Mouse (Mus musculus): ENCODE data around the gene Serpine1. TPM values are rescaled to one million over a fixed set of nuclear protein-coding genes. Genes with fewer than 3 reads are reported as not detected.
A peak's percentile ranks its signal among the peaks of the same experiment; 100 is the strongest.

Serpine1 gene
- total and polyA plus RNA-seq, 3 experiments: 1.9 to 92.3 (median 18.6) TPM

DNA sequence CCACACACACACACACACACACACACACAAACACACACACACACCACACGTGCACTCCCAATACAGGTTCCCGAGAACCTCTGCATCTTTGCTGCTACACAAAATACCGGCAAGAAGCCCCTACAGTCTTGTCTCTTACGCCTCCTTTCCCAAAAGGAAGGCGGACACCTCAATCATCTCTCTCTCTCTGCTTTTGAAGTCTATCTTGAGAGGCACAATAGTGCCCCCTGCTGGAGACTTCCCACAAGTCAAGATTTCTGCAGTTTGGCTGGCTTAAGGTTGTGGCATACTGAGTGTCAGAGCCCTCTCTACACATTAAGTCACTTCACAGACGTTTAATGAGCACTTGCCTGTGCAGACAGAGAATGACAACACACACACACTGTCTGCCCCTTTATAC is 35.0 kb upstream of the Serpine1 start:
- H3K4me3 ChIP-seq (ENCODE audit: low read depth, low read length): no peak overlapping the region

DNA sequence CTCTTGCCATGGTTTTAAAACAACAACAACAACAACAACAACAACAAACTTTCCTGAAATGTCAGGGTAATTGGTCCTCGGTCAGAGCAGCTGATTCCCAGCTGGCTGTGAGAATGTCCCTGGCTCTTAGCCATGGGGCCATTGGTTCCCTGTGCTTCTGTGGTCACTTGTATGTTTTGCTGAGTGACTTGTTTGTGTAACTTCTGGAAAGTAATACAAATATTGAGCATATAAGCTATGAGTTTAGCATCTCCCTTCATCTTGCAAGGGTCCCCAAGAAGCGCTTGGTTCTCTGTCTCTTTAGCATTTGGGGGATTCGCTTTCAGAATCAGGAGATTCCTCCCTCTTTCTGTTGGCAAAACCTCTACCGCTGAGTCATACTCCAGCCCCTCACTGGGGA is 34.4 kb upstream of the Serpine1 start:
- H3K36me3 ChIP-seq (replicated peaks): peaks cover 65% of the 10 kb centered on the region
- DNase-seq (ENCODE audit: low spot score): no peak
- peaks cover 20% of the 10 kb centered on the region for H3K9me3 ChIP-seq (replicated peaks)
- no peaks in the 10 kb centered on the region for H3K27me3 ChIP-seq (ENCODE audit: insufficient read depth, low read length)
- H3K4me3 ChIP-seq (ENCODE audit: low read depth, low read length): no peak overlapping the region
- peaks cover 79% of the 10 kb centered on the region for H3K4me1 ChIP-seq (ENCODE audit: insufficient read depth, low read depth, low read length)
- TF ChIP-seq GATA2 (IDR thresholded peaks at IDR 0.05; ENCODE audit: borderline replicate concordance, low read depth, low read length): no peak
- TF ChIP-seq TAL1 (conservative IDR thresholded peaks at IDR 0.05; ENCODE audit: low read depth, low read length): no peak
- no peak for TF ChIP-seq CTCF (IDR thresholded peaks at IDR 0.05; ENCODE audit: low read depth, low read length)
- TF ChIP-seq GATA1 (IDR thresholded peaks at IDR 0.05; ENCODE audit: borderline replicate concordance, low read length): no peak
- no peak for TF ChIP-seq POLR2AphosphoS5 (IDR thresholded peaks at IDR 0.05; ENCODE audit: insufficient replicate concordance, low read depth, low read length)
- ATAC-seq (ENCODE audit: extremely low read depth, insufficient number of reproducible peaks, low FRiP score, poor library complexity, severe bottlenecking): no peak

More for the DNA sequence above, 35.0 kb upstream of the Serpine1 start:
- Histone ChIP-seq H3K27me3 (ENCODE audit: insufficient read depth, low read length) (no peaks in the 10 kb centered on the region), H3K4me1 (ENCODE audit: insufficient read depth, low read depth, low read length) (peaks cover 73% of the 10 kb centered on the region), H3K9me3 (replicated peaks) (peaks cover 22% of the 10 kb centered on the region), H3K36me3 (replicated peaks) (peaks cover 71% of the 10 kb centered on the region)
- peak; percentile 56 for TF ChIP-seq CTCF (IDR thresholded peaks at IDR 0.05; ENCODE audit: low read depth, low read length)
- no peak for TF ChIP-seq POLR2AphosphoS5 (IDR thresholded peaks at IDR 0.05; ENCODE audit: insufficient replicate concordance, low read depth, low read length)
- DNase-seq (ENCODE audit: low spot score): peak; percentile 28
- no peak for ATAC-seq (ENCODE audit: extremely low read depth, insufficient number of reproducible peaks, low FRiP score, poor library complexity, severe bottlenecking)

DNA sequence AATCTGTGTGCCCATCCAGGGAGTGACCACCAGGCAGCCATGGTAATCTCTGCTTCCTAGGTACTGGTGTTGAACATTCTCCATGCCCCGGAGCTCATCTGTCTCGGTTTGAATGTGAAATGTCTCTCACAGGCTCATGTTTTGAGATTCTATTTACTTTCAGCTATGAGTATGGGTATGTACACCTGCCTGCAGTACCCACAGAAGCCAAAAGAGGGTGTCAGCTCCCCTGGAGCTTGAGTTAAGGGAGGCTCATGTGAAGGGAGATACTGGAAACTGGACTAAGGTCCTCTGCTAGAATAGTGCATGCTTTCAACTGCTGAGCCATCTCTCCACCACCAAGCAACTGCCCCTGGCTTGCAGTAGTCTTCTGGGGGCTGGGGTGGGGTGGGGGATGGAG is 31.9 kb upstream of the Serpine1 start:
- Histone ChIP-seq H3K36me3 (replicated peaks) (peaks cover 59% of the 10 kb centered on the region), H3K4me3 (ENCODE audit: low read depth, low read length) (peak overlapping the region; percentile 69; the same call in 1 of the 2 replicates), H3K9me3 (replicated peaks) (peaks cover 5% of the 10 kb centered on the region; the same call in 1 of the 2 replicates), H3K27me3 (ENCODE audit: insufficient read depth, low read length) (no peaks in the 10 kb centered on the region), H3K4me1 (ENCODE audit: insufficient read depth, low read depth, low read length) (peaks cover 87% of the 10 kb centered on the region)
- TF ChIP-seq GATA1 (IDR thresholded peaks at IDR 0.05; ENCODE audit: borderline replicate concordance, low read length) (no peak), GATA2 (IDR thresholded peaks at IDR 0.05; ENCODE audit: borderline replicate concordance, low read depth, low read length) (no peak), TAL1 (conservative IDR thresholded peaks at IDR 0.05; ENCODE audit: low read depth, low read length) (no peak), CTCF (IDR thresholded peaks at IDR 0.05; ENCODE audit: low read depth, low read length) (no peak), POLR2AphosphoS5 (IDR thresholded peaks at IDR 0.05; ENCODE audit: insufficient replicate concordance, low read depth, low read length) (no peak)
- ATAC-seq (ENCODE audit: extremely low read depth, insufficient number of reproducible peaks, low FRiP score, poor library complexity, severe bottlenecking) (no peak), DNase-seq (ENCODE audit: low spot score) (no peak)

DNA sequence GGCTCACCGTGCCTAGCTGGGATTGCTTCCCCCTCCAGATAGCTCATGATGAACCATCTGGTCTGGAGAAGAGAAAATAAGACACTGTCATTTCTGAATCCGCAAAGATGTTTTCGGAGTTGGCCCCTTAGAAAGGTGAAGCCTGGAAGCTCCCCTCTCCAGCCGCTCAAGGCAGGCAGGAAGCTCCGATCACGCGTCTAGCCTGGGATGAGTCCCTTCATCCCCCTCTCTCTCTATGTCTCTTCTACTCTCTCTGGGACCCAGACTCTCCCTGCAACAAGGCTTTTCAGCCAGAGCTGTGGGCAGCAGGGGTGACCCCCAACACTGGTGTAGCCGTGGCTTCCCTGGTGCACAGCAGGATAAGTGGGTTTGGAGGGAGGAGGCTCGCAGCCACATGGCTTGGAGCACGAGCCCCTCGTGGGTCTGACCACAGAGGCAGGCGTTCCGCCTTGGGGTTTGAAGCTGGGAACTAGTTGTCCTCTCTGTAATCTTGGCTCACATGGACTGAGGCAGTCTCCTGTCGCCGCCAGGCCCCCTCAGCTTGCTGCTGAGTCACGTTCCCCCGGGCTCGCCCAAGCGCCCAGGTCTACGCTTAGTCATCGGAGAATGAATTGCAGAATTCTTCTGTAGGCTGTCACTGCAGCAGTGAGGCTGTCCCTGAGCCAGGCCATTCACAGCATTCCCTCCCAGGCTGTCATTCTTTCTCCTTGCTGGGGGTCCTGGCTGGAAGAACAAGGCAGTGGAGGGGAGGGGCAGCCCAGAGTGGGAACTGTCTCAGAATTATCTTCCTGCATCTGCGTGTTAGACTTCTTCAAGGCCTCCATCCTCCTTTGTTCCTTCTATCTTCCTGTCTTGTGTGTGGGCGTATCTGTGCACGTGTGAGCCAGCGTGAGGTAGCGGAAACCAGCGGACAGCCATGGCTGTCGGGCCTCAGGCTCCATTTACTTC is 30.8 kb upstream of the Serpine1 start:
- peaks cover 5% of the 10 kb centered on the region; the same call in 1 of the 2 replicates for H3K9me3 ChIP-seq (replicated peaks)
- peak overlapping the region; percentile 69 for H3K4me3 ChIP-seq (ENCODE audit: low read depth, low read length)
- DNase-seq (ENCODE audit: low spot score) (peak; percentile 83), ATAC-seq (ENCODE audit: extremely low read depth, insufficient number of reproducible peaks, low FRiP score, poor library complexity, severe bottlenecking) (peak; percentile 73)
- no peaks in the 10 kb centered on the region for H3K27me3 ChIP-seq (ENCODE audit: insufficient read depth, low read length)
- TF ChIP-seq GATA1 (IDR thresholded peaks at IDR 0.05; ENCODE audit: borderline replicate concordance, low read length) (no peak), GATA2 (IDR thresholded peaks at IDR 0.05; ENCODE audit: borderline replicate concordance, low read depth, low read length) (no peak), CTCF (IDR thresholded peaks at IDR 0.05; ENCODE audit: low read depth, low read length) (no peak), POLR2AphosphoS5 (IDR thresholded peaks at IDR 0.05; ENCODE audit: insufficient replicate concordance, low read depth, low read length) (no peak), TAL1 (conservative IDR thresholded peaks at IDR 0.05; ENCODE audit: low read depth, low read length) (no peak; the same call in 1 of the 2 replicates)
- H3K36me3 ChIP-seq (replicated peaks): peaks cover 54% of the 10 kb centered on the region
- H3K4me1 ChIP-seq (ENCODE audit: insufficient read depth, low read depth, low read length): peaks cover 95% of the 10 kb centered on the region

DNA sequence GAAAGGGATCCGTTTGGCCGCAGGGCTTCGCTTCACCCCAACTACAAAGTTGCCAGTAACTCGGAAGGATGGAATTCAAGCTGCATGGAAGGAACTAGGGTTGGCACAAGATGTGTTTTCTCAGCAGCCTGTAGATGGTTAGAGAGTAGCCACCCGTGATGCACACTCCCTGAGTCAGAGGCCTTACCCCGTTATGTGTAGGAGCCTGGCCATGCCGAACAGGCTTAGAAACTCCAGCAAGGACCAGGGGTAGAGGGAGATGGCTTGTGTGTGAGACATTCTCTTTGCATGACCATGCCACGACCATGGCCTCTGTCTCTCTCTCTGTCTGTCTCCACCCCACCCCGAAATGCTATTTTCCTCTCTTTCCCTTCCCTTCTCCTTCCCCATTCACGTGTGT is 30.0 kb upstream of the Serpine1 start:
- DNase-seq (ENCODE audit: low spot score) (no peak), ATAC-seq (ENCODE audit: extremely low read depth, insufficient number of reproducible peaks, low FRiP score, poor library complexity, severe bottlenecking) (no peak)
- peaks cover 95% of the 10 kb centered on the region for H3K4me1 ChIP-seq (ENCODE audit: insufficient read depth, low read depth, low read length)
- H3K9me3 ChIP-seq (replicated peaks): peaks cover 5% of the 10 kb centered on the region; the same call in 1 of the 2 replicates
- H3K27me3 ChIP-seq (ENCODE audit: insufficient read depth, low read length): no peaks in the 10 kb centered on the region
- TF ChIP-seq CTCF (IDR thresholded peaks at IDR 0.05; ENCODE audit: low read depth, low read length) (no peak), GATA1 (IDR thresholded peaks at IDR 0.05; ENCODE audit: borderline replicate concordance, low read length) (no peak), GATA2 (IDR thresholded peaks at IDR 0.05; ENCODE audit: borderline replicate concordance, low read depth, low read length) (no peak), TAL1 (conservative IDR thresholded peaks at IDR 0.05; ENCODE audit: low read depth, low read length) (no peak), POLR2AphosphoS5 (IDR thresholded peaks at IDR 0.05; ENCODE audit: insufficient replicate concordance, low read depth, low read length) (no peak)
- peak overlapping the region; percentile 69 for H3K4me3 ChIP-seq (ENCODE audit: low read depth, low read length)
- peaks cover 48% of the 10 kb centered on the region for H3K36me3 ChIP-seq (replicated peaks)

DNA sequence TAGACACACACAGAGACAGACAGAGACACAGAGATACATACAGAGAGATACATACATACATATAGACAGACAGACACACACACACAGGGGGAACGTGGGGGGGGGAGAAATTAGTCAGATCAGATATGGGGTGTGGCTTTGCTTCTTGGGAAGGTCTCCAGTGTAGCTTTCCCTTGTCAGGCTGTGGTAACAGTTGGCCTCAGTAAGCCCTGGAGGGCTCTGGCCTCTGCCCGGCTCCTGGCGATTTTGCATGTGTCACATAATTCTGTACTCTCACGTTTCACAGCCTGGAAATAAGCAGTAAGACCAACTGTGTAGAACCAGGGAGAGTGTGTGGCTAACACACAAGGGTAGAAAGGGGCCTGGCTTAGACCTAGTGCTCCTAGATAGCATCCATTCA is 28.6 kb upstream of the Serpine1 start:
- ATAC-seq (ENCODE audit: extremely low read depth, insufficient number of reproducible peaks, low FRiP score, poor library complexity, severe bottlenecking): no peak
- Histone ChIP-seq H3K4me3 (ENCODE audit: low read depth, low read length) (no peak overlapping the region; the same call in 1 of the 2 replicates), H3K4me1 (ENCODE audit: insufficient read depth, low read depth, low read length) (peaks cover 86% of the 10 kb centered on the region), H3K36me3 (replicated peaks) (peaks cover 39% of the 10 kb centered on the region), H3K27me3 (ENCODE audit: insufficient read depth, low read length) (no peaks in the 10 kb centered on the region), H3K9me3 (replicated peaks) (peaks cover 5% of the 10 kb centered on the region; the same call in 1 of the 2 replicates)
- no peak for DNase-seq (ENCODE audit: low spot score)
- TF ChIP-seq POLR2AphosphoS5 (IDR thresholded peaks at IDR 0.05; ENCODE audit: insufficient replicate concordance, low read depth, low read length): no peak
- no peak for TF ChIP-seq GATA1 (IDR thresholded peaks at IDR 0.05; ENCODE audit: borderline replicate concordance, low read length)
- TF ChIP-seq GATA2 (IDR thresholded peaks at IDR 0.05; ENCODE audit: borderline replicate concordance, low read depth, low read length): no peak
- no peak for TF ChIP-seq TAL1 (conservative IDR thresholded peaks at IDR 0.05; ENCODE audit: low read depth, low read length)
- no peak for TF ChIP-seq CTCF (IDR thresholded peaks at IDR 0.05; ENCODE audit: low read depth, low read length)
